Mouse (Mus musculus) cerebellum, adult 18-20 months (tissue): ENCODE measurements at regions not wholly inside any gene's neighbourhood (a gene's known extent, or its start where the extent isn't known, plus 50 kb on each side); places are given as distances from the start of the nearest gene placed in this dataset.
"Not testable (repeated sequence)": the region's sequence is repeated elsewhere in the genome, so short reads cannot be mapped to it uniquely, and the experiment has no call there.

Source experiments
- DNase-seq, 2 experiments: peaks; one replicate each; pipeline ENCODE4 v3.0.0; 2021

GRCm38 (mm10) chr7:29639591-29639990 lies 87.2 kb downstream of the Catsperg2 start:
- DNase-seq, result not testable (repeated sequence)

DNA sequence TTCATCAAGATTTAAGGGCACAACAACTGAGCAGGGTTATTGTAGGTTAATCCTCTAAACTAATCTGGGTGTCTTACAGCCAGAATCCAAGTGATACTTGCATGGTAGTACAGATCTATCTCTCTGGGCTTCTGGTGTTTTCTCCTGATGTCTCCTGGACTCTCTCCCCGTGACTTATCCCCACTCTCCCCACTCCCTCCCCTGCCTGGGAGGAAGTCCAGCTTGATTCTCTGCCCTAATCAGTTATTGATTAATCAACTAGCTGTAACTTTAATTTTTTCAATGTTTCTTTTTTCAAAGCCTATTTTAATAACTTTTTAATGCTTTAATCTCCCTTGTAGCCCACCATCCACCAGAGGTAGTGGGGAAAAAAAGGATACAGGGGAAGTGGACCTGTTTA lies 83.9 kb upstream of the Sipa1l3 start:
- DNase-seq, result no peak

GRCm38 (mm10) chr7:29601337-29601736 lies 82.9 kb upstream of the Sipa1l3 start:
- no peak for DNase-seq

- DNase-seq, result peak; percentile 33 to 56
Observed at GRCm38 (mm10) chr7:29597291-29597690, 78.8 kb upstream of the Sipa1l3 start.

- DNase-seq, result no peak
Observed at GRCm38 (mm10) chr7:29578128-29578527, 59.7 kb upstream of the Sipa1l3 start.

GRCm38 (mm10) chr7:29575606-29576005 lies 57.2 kb upstream of the Sipa1l3 start:
- DNase-seq, result no peak
